Mouse (Mus musculus) retina, adult 2 months (tissue): ENCODE results near the gene Gm11096.

Experiments
- DNase-seq: peaks from one replicate; pipeline ENCODE4 v3.0.0-alpha.2; 2012; ENCODE audit warnings: low read depth, low spot score

The Gm11096 gene

GRCm38 (mm10) chr17:81480351-81481161 lies 39.0 kb downstream of the Gm11096 start:
- DNase-seq, result no peak

GRCm38 (mm10) chr17:81481843-81482490 lies 40.4 kb downstream of the Gm11096 start:
- DNase-seq, result no peak

GRCm38 (mm10) chr17:81486388-81486787 lies 44.8 kb downstream of the Gm11096 start:
- no peak for DNase-seq
